Mouse (Mus musculus): ENCODE results near the gene Dusp12. TPM values are rescaled to one million over a fixed set of nuclear protein-coding genes. Genes with fewer than 3 reads are reported as not detected.

The Dusp12 gene
- polyA plus RNA-seq, 1 experiment, result 45.9 TPM

GRCm38 (mm10) chr1:170894603-170895602 lies 9.6 kb upstream of the Dusp12 start:
- H3K4me3 ChIP-seq (ENCODE audit: low read depth, low read length), result no peak overlapping the region
- no peak for TF ChIP-seq CTCF (IDR thresholded peaks at IDR 0.05; ENCODE audit: low read depth, low read length)
- TF ChIP-seq EP300 (IDR thresholded peaks at IDR 0.05; ENCODE audit: insufficient read depth, low read depth, low read length), result peak; percentile 65
- H3K9ac ChIP-seq (ENCODE audit: low read depth, poor library complexity, severe bottlenecking), result peak overlapping the region; percentile 36
- H3K4me1 ChIP-seq (ENCODE audit: control insufficient read depth, insufficient read depth, low read length), result peaks cover 4% of the 10 kb centered on the region
- H3K36me3 ChIP-seq (ENCODE audit: control insufficient read depth, insufficient read depth, low read length, poor library complexity, severe bottlenecking), result no peaks in the 10 kb centered on the region
- peak overlapping the region; percentile 90 for H3K27ac ChIP-seq (ENCODE audit: insufficient read depth, low read length)
- H3K9me3 ChIP-seq (replicated peaks; ENCODE audit: control insufficient read depth, insufficient read depth, low read length, poor library complexity, severe bottlenecking), result no peaks in the 10 kb centered on the region
- no peaks in the 10 kb centered on the region for H3K27me3 ChIP-seq (ENCODE audit: control insufficient read depth, insufficient read depth, low read length, poor library complexity, severe bottlenecking)

- no peaks in the 10 kb centered on the region for H3K9me3 ChIP-seq (replicated peaks; ENCODE audit: control insufficient read depth, insufficient read depth, low read length, poor library complexity, severe bottlenecking)
- H3K27ac ChIP-seq (ENCODE audit: insufficient read depth, low read length), result peak overlapping the region; percentile 100
- H3K4me1 ChIP-seq (ENCODE audit: control insufficient read depth, insufficient read depth, low read length), result peaks cover 6% of the 10 kb centered on the region
- H3K36me3 ChIP-seq (ENCODE audit: control insufficient read depth, insufficient read depth, low read length, poor library complexity, severe bottlenecking), result no peaks in the 10 kb centered on the region
- peak; percentile 84 for TF ChIP-seq EP300 (IDR thresholded peaks at IDR 0.05; ENCODE audit: insufficient read depth, low read depth, low read length)
- no peak for TF ChIP-seq POLR2A (IDR thresholded peaks at IDR 0.05; ENCODE audit: insufficient read depth, low read length)
- no peaks in the 10 kb centered on the region for H3K27me3 ChIP-seq (ENCODE audit: control insufficient read depth, insufficient read depth, low read length, poor library complexity, severe bottlenecking)
- H3K9ac ChIP-seq (ENCODE audit: low read depth, poor library complexity, severe bottlenecking), result no peak overlapping the region
- H3K4me3 ChIP-seq (ENCODE audit: low read depth, low read length), result no peak overlapping the region
Observed at GRCm38 (mm10) chr1:170892279-170892678, 6.9 kb upstream of the Dusp12 start.

GRCm38 (mm10) chr1:170891646-170892045 lies 6.3 kb upstream of the Dusp12 start:
- Histone ChIP-seq H3K9ac (ENCODE audit: low read depth, poor library complexity, severe bottlenecking) (no peak overlapping the region), H3K9me3 (replicated peaks; ENCODE audit: control insufficient read depth, insufficient read depth, low read length, poor library complexity, severe bottlenecking) (no peaks in the 10 kb centered on the region), H3K36me3 (ENCODE audit: control insufficient read depth, insufficient read depth, low read length, poor library complexity, severe bottlenecking) (no peaks in the 10 kb centered on the region), H3K27me3 (ENCODE audit: control insufficient read depth, insufficient read depth, low read length, poor library complexity, severe bottlenecking) (no peaks in the 10 kb centered on the region), H3K27ac (ENCODE audit: insufficient read depth, low read length) (peak overlapping the region; percentile 100), H3K4me3 (ENCODE audit: low read depth, low read length) (no peak overlapping the region), H3K4me1 (ENCODE audit: control insufficient read depth, insufficient read depth, low read length) (peaks cover 6% of the 10 kb centered on the region)
- TF ChIP-seq POLR2A (IDR thresholded peaks at IDR 0.05; ENCODE audit: insufficient read depth, low read length) (no peak), EP300 (IDR thresholded peaks at IDR 0.05; ENCODE audit: insufficient read depth, low read depth, low read length) (no peak), CTCF (IDR thresholded peaks at IDR 0.05; ENCODE audit: low read depth, low read length) (no peak)

- no peak for TF ChIP-seq CTCF (IDR thresholded peaks at IDR 0.05; ENCODE audit: low read depth, low read length)
- TF ChIP-seq EP300 (IDR thresholded peaks at IDR 0.05; ENCODE audit: insufficient read depth, low read depth, low read length), result 0 out of 2 replicates have a peak, but pooled peaks have one; percentile 66
- no peak for TF ChIP-seq POLR2A (IDR thresholded peaks at IDR 0.05; ENCODE audit: insufficient read depth, low read length)
- peaks cover 6% of the 10 kb centered on the region for H3K4me1 ChIP-seq (ENCODE audit: control insufficient read depth, insufficient read depth, low read length)
- peak overlapping the region; percentile 81 for H3K9ac ChIP-seq (ENCODE audit: low read depth, poor library complexity, severe bottlenecking)
- peak overlapping the region; percentile 43; the same call in 1 of the 2 replicates for H3K4me3 ChIP-seq (ENCODE audit: low read depth, low read length)
- H3K27ac ChIP-seq (ENCODE audit: insufficient read depth, low read length), result peak overlapping the region; percentile 100
- H3K9me3 ChIP-seq (replicated peaks; ENCODE audit: control insufficient read depth, insufficient read depth, low read length, poor library complexity, severe bottlenecking), result no peaks in the 10 kb centered on the region
- no peaks in the 10 kb centered on the region for H3K27me3 ChIP-seq (ENCODE audit: control insufficient read depth, insufficient read depth, low read length, poor library complexity, severe bottlenecking)
- H3K36me3 ChIP-seq (ENCODE audit: control insufficient read depth, insufficient read depth, low read length, poor library complexity, severe bottlenecking), result no peaks in the 10 kb centered on the region
Observed at GRCm38 (mm10) chr1:170889310-170889709, 4.0 kb upstream of the Dusp12 start.

- Histone ChIP-seq H3K9me3 (replicated peaks; ENCODE audit: control insufficient read depth, insufficient read depth, low read length, poor library complexity, severe bottlenecking) (no peaks in the 10 kb centered on the region), H3K4me1 (ENCODE audit: control insufficient read depth, insufficient read depth, low read length) (peaks cover 5% of the 10 kb centered on the region), H3K4me3 (ENCODE audit: low read depth, low read length) (peak overlapping the region; percentile 27; the same call in 1 of the 2 replicates), H3K36me3 (ENCODE audit: control insufficient read depth, insufficient read depth, low read length, poor library complexity, severe bottlenecking) (peaks cover 14% of the 10 kb centered on the region), H3K27ac (ENCODE audit: insufficient read depth, low read length) (peak overlapping the region; percentile 66; the same call in 1 of the 2 replicates), H3K9ac (ENCODE audit: low read depth, poor library complexity, severe bottlenecking) (peak overlapping the region; percentile 70), H3K27me3 (ENCODE audit: control insufficient read depth, insufficient read depth, low read length, poor library complexity, severe bottlenecking) (no peaks in the 10 kb centered on the region)
- TF ChIP-seq POLR2A (IDR thresholded peaks at IDR 0.05; ENCODE audit: insufficient read depth, low read length) (no peak), EP300 (IDR thresholded peaks at IDR 0.05; ENCODE audit: insufficient read depth, low read depth, low read length) (no peak), CTCF (IDR thresholded peaks at IDR 0.05; ENCODE audit: low read depth, low read length) (no peak)
Observed at GRCm38 (mm10) chr1:170886044-170886458, 711 bp upstream of the Dusp12 start.

- H3K36me3 ChIP-seq (ENCODE audit: control insufficient read depth, insufficient read depth, low read length, poor library complexity, severe bottlenecking), result peaks cover 30% of the 10 kb centered on the region
- TF ChIP-seq POLR2A (IDR thresholded peaks at IDR 0.05; ENCODE audit: insufficient read depth, low read length) (no peak), EP300 (IDR thresholded peaks at IDR 0.05; ENCODE audit: insufficient read depth, low read depth, low read length) (no peak), CTCF (IDR thresholded peaks at IDR 0.05; ENCODE audit: low read depth, low read length) (no peak)
- H3K27me3 ChIP-seq (ENCODE audit: control insufficient read depth, insufficient read depth, low read length, poor library complexity, severe bottlenecking), result no peaks in the 10 kb centered on the region
- H3K4me1 ChIP-seq (ENCODE audit: control insufficient read depth, insufficient read depth, low read length), result no peaks in the 10 kb centered on the region
- no peaks in the 10 kb centered on the region for H3K9me3 ChIP-seq (replicated peaks; ENCODE audit: control insufficient read depth, insufficient read depth, low read length, poor library complexity, severe bottlenecking)
- H3K27ac ChIP-seq (ENCODE audit: insufficient read depth, low read length), result peak overlapping the region; percentile 60; the same call in 1 of the 2 replicates
- peak overlapping the region; percentile 70 for H3K9ac ChIP-seq (ENCODE audit: low read depth, poor library complexity, severe bottlenecking)
- H3K4me3 ChIP-seq (ENCODE audit: low read depth, low read length), result peak overlapping the region; percentile 73
Observed at GRCm38 (mm10) chr1:170884390-170884789, 950 bp downstream of the Dusp12 start.
